21 mouse cellular contexts compared by ENCODE assay signal in genomic region chr6:146235165-146235564, GRCm38 (mm10).
DNase-seq lines count a peak whose midpoint lies in the region; ATAC-seq lines count a peak whose summit lies in the region.
"Had no signal": no experiment of that assay in that cellular context is flagged by ENCODE, and none has a peak within 500 bp of the region (broad histone marks: within the 10 kb centered on the region; RNA-seq: fewer than 3 reads in every experiment).

No protein-coding gene starts in this region.

- 54% methylated on average over 3 of the region's 3 CpGs for WGBS in embryonic facial prominence, embryonic 11.5 days
- WGBS in embryonic facial prominence, embryonic 10.5 days = 66% methylated on average over 3 of the region's 3 CpGs
- 37% methylated on average over 3 of the region's 3 CpGs for WGBS in hindbrain, embryonic 13.5 days
- WGBS in hindbrain, embryonic 11.5 days = 50% methylated on average over 3 of the region's 3 CpGs
- WGBS in midbrain, embryonic 14.5 days = 16% methylated on average over 3 of the region's 3 CpGs

- no peaks in the 10 kb centered on the region for H3K9me3 ChIP-seq in embryonic facial prominence, embryonic 11.5 days (replicated peaks; ENCODE audit: control insufficient read depth, low read length)
- H3K9me3 ChIP-seq in embryonic facial prominence, embryonic 10.5 days = no peaks in the 10 kb centered on the region
- H3K9me3 ChIP-seq in hindbrain, embryonic 13.5 days = no peaks in the 10 kb centered on the region
- H3K9me3 ChIP-seq in hindbrain, embryonic 11.5 days (ENCODE audit: control insufficient read depth, low read length) = no peaks in the 10 kb centered on the region
- no peaks in the 10 kb centered on the region for H3K9me3 ChIP-seq in midbrain, embryonic 14.5 days (ENCODE audit: control insufficient read depth, low read length)
- H3K9me3 ChIP-seq: intestine, embryonic 15.5 days; limb, embryonic 13.5 days; lung, embryonic 15.5 days; midbrain, embryonic 12.5 days had no signal

- H3K36me3 ChIP-seq in embryonic facial prominence, embryonic 11.5 days (replicated peaks; ENCODE audit: control insufficient read depth, insufficient read depth, low read depth, low read length) = no peaks in the 10 kb centered on the region
- H3K36me3 ChIP-seq in embryonic facial prominence, embryonic 10.5 days (replicated peaks) = no peaks in the 10 kb centered on the region
- H3K36me3 ChIP-seq in hindbrain, embryonic 13.5 days = no peaks in the 10 kb centered on the region
- no peaks in the 10 kb centered on the region for H3K36me3 ChIP-seq in hindbrain, embryonic 11.5 days (ENCODE audit: control insufficient read depth, insufficient read depth, low read length)
- H3K36me3 ChIP-seq in midbrain, embryonic 14.5 days (ENCODE audit: control insufficient read depth, insufficient read depth, low read length) = no peaks in the 10 kb centered on the region
- H3K36me3 ChIP-seq: intestine, embryonic 15.5 days; lung, embryonic 15.5 days; midbrain, embryonic 12.5 days had no signal

- peak; percentile 41 for DNase-seq in embryonic facial prominence, embryonic 11.5 days (ENCODE audit: low spot score)
- DNase-seq in embryonic facial prominence, embryonic 10.5 days (ENCODE audit: low spot score) = no peak
- no peak for DNase-seq in hindbrain, embryonic 11.5 days (ENCODE audit: low spot score)
- peak; percentile 73 for DNase-seq in midbrain, embryonic 14.5 days
- DNase-seq in gastrocnemius, postnatal 14 days = no peak
- DNase-seq in liver = no peak
- DNase-seq: adrenal gland, adult 8-10 months; cerebellum, postnatal 14 days; heart, adult 18-20 months; heart, postnatal 36 days; kidney, postnatal 4 days; layer of hippocampus, adult 9-11 months; lung, postnatal 4 days; thymus, postnatal 14 days had no signal

- H3K27me3 ChIP-seq in embryonic facial prominence, embryonic 11.5 days (ENCODE audit: control insufficient read depth, insufficient read depth, low read length) = no peaks in the 10 kb centered on the region
- no peaks in the 10 kb centered on the region for H3K27me3 ChIP-seq in embryonic facial prominence, embryonic 10.5 days (replicated peaks; ENCODE audit: low read depth, poor library complexity, severe bottlenecking)
- no peaks in the 10 kb centered on the region for H3K27me3 ChIP-seq in hindbrain, embryonic 13.5 days
- no peaks in the 10 kb centered on the region for H3K27me3 ChIP-seq in hindbrain, embryonic 11.5 days (ENCODE audit: control insufficient read depth, insufficient read depth, low read length)
- H3K27me3 ChIP-seq in midbrain, embryonic 14.5 days (ENCODE audit: control insufficient read depth, insufficient read depth, low read length) = no peaks in the 10 kb centered on the region
- H3K27me3 ChIP-seq: intestine, embryonic 15.5 days; limb, embryonic 13.5 days; lung, embryonic 15.5 days; midbrain, embryonic 12.5 days had no signal

- H3K27ac ChIP-seq in embryonic facial prominence, embryonic 11.5 days (replicated peaks; ENCODE audit: low read depth, low read length) = no peak overlapping the region
- no peak overlapping the region for H3K27ac ChIP-seq in embryonic facial prominence, embryonic 10.5 days (replicated peaks)
- peak overlapping the region; percentile 82 for H3K27ac ChIP-seq in hindbrain, embryonic 13.5 days
- H3K27ac ChIP-seq in hindbrain, embryonic 11.5 days (ENCODE audit: low read depth, low read length) = no peak overlapping the region
- H3K27ac ChIP-seq in midbrain, embryonic 14.5 days (replicated peaks; ENCODE audit: low read depth, low read length) = peak overlapping the region; percentile 57; the same call in 1 of the 2 replicates
- H3K27ac ChIP-seq: intestine, embryonic 15.5 days; limb, embryonic 13.5 days; liver, embryonic 14.5 days; lung, embryonic 15.5 days; midbrain, embryonic 12.5 days had no signal

- H3K4me3 ChIP-seq in embryonic facial prominence, embryonic 11.5 days (ENCODE audit: low read depth, low read length) = no peak overlapping the region
- H3K4me3 ChIP-seq in embryonic facial prominence, embryonic 10.5 days = no peak overlapping the region
- H3K4me3 ChIP-seq in hindbrain, embryonic 13.5 days = no peak overlapping the region
- no peak overlapping the region for H3K4me3 ChIP-seq in hindbrain, embryonic 11.5 days (ENCODE audit: low read depth, low read length)
- no peak overlapping the region for H3K4me3 ChIP-seq in midbrain, embryonic 14.5 days (replicated peaks; ENCODE audit: low read depth, low read length)
- H3K4me3 ChIP-seq: intestine, embryonic 15.5 days; limb, embryonic 13.5 days; lung, embryonic 15.5 days; midbrain, embryonic 12.5 days had no signal

- ATAC-seq in embryonic facial prominence, embryonic 11.5 days (replicated peaks; ENCODE audit: insufficient number of reproducible peaks, low FRiP score, low TSS enrichment, low read depth) = no peak
- no peak for ATAC-seq in hindbrain, embryonic 13.5 days (ENCODE audit: low FRiP score)
- no peak for ATAC-seq in hindbrain, embryonic 11.5 days (ENCODE audit: low FRiP score)
- ATAC-seq in midbrain, embryonic 14.5 days (ENCODE audit: low FRiP score, low TSS enrichment) = no peak; the same call in 1 of the 2 replicates
- ATAC-seq in erythroblast, adult 5-6 weeks (replicated peaks; ENCODE audit: low FRiP score, poor library complexity, severe bottlenecking) = no peak
- ATAC-seq: intestine, embryonic 15.5 days had no signal

- no peaks in the 10 kb centered on the region for H3K4me1 ChIP-seq in embryonic facial prominence, embryonic 11.5 days (ENCODE audit: control insufficient read depth, insufficient read depth, low read length)
- peaks cover 10% of the 10 kb centered on the region; the same call in 1 of the 2 replicates for H3K4me1 ChIP-seq in embryonic facial prominence, embryonic 10.5 days
- peaks cover 19% of the 10 kb centered on the region for H3K4me1 ChIP-seq in hindbrain, embryonic 13.5 days (replicated peaks)
- H3K4me1 ChIP-seq in hindbrain, embryonic 11.5 days (replicated peaks; ENCODE audit: control insufficient read depth, insufficient read depth, low read length) = no peaks in the 10 kb centered on the region
- peaks cover 15% of the 10 kb centered on the region; the same call in 1 of the 2 replicates for H3K4me1 ChIP-seq in midbrain, embryonic 14.5 days (ENCODE audit: control insufficient read depth, insufficient read depth, low read length)
- H3K4me1 ChIP-seq: intestine, embryonic 15.5 days; lung, embryonic 15.5 days had no signal

- no peak overlapping the region for H3K4me2 ChIP-seq in embryonic facial prominence, embryonic 11.5 days (ENCODE audit: low read depth, low read length)
- no peak overlapping the region for H3K4me2 ChIP-seq in hindbrain, embryonic 13.5 days
- no peak overlapping the region for H3K4me2 ChIP-seq in hindbrain, embryonic 11.5 days (replicated peaks; ENCODE audit: low read depth, low read length)
- no peak overlapping the region for H3K4me2 ChIP-seq in midbrain, embryonic 14.5 days (ENCODE audit: low read length)
- H3K4me2 ChIP-seq: intestine, embryonic 15.5 days; limb, embryonic 13.5 days; lung, embryonic 15.5 days; midbrain, embryonic 12.5 days had no signal

- no peak overlapping the region for H3K9ac ChIP-seq in embryonic facial prominence, embryonic 11.5 days (replicated peaks; ENCODE audit: low read length)
- H3K9ac ChIP-seq in hindbrain, embryonic 13.5 days = no peak overlapping the region
- no peak overlapping the region for H3K9ac ChIP-seq in hindbrain, embryonic 11.5 days (ENCODE audit: low read depth, low read length)
- 0 out of 2 replicates have a peak overlapping the region, but pooled peaks have one; percentile 9 for H3K9ac ChIP-seq in midbrain, embryonic 14.5 days (replicated peaks; ENCODE audit: low read length)
- H3K9ac ChIP-seq: intestine, embryonic 15.5 days; limb, embryonic 13.5 days; liver, embryonic 14.5 days; lung, embryonic 15.5 days; midbrain, embryonic 12.5 days had no signal

- intact Hi-C loops in gastrocnemius, postnatal 14 days (cut with DNase I; ENCODE audit: low total_unique reads) = no loop called here

Comparison
In these comparisons a context has a peak if more than half of its experiments do, and no peak if none do; other contexts are left out.
1. DNase-seq: peak in embryonic facial prominence, embryonic 11.5 days (single experiment) and midbrain, embryonic 14.5 days (single experiment); none in embryonic facial prominence, embryonic 10.5 days (single experiment), hindbrain, embryonic 11.5 days (single experiment), gastrocnemius, postnatal 14 days (single experiment) and liver (single experiment).
2. H3K27ac ChIP-seq: peak in hindbrain, embryonic 13.5 days (single experiment) and midbrain, embryonic 14.5 days (single experiment); none in embryonic facial prominence, embryonic 11.5 days (single experiment), embryonic facial prominence, embryonic 10.5 days (single experiment) and hindbrain, embryonic 11.5 days (single experiment).